Mouse (Mus musculus): ENCODE data around the gene Gm20379. TPM values are rescaled to one million over a fixed set of nuclear protein-coding genes. Genes with fewer than 3 reads are reported as not detected.
A peak's percentile ranks its signal among the peaks of the same experiment; 100 is the strongest.

Gene Gm20379
- polyA plus RNA-seq (2016; fragmentation: Nextera tagmentation; extraction: Ambion mirVana): 0.56 and 0.78 TPM in 2 replicates

GRCm38 (mm10) chr13:92305680-92306079 lies at the start of gene Gm20379:
Gm20379 (plus strand) TSS chr13:92305980.
- Histone ChIP-seq H3K27me3 (replicated peaks) (no peaks in the 10 kb centered on the region), H3K4me2 (no peak within 1 kb of the TSS), H3K4me3 (no peak within 1 kb of the TSS), H3K27ac (ENCODE audit: poor library complexity, severe bottlenecking) (no peak within 1 kb of the TSS), H3K9me3 (replicated peaks) (no peaks in the 10 kb centered on the region), H3K4me1 (replicated peaks) (peaks cover under 1% of the 10 kb centered on the region), H3K9ac (no peak within 1 kb of the TSS), H3K36me3 (peaks cover 34% of the 10 kb centered on the region)
- 95% methylated on average over 11 of the region's 11 CpGs for WGBS
- no peak for ATAC-seq (ENCODE audit: insufficient number of reproducible peaks, low FRiP score)

GRCm38 (mm10) chr13:92261329-92261728 lies 44.5 kb upstream of the Gm20379 start:
- peaks cover 13% of the 10 kb centered on the region for H3K36me3 ChIP-seq
- ATAC-seq (ENCODE audit: insufficient number of reproducible peaks, low FRiP score): no peak
- no peak overlapping the region for H3K27ac ChIP-seq (ENCODE audit: poor library complexity, severe bottlenecking)
- no peaks in the 10 kb centered on the region for H3K27me3 ChIP-seq (replicated peaks)
- H3K4me2 ChIP-seq: no peak overlapping the region
- no peaks in the 10 kb centered on the region for H3K4me1 ChIP-seq (replicated peaks)
- no peak overlapping the region for H3K9ac ChIP-seq
- no peaks in the 10 kb centered on the region for H3K9me3 ChIP-seq (replicated peaks)
- WGBS: 67% methylated on average over 5 of the region's 5 CpGs
- no peak overlapping the region for H3K4me3 ChIP-seq

GRCm38 (mm10) chr13:92263566-92263965 lies 42.2 kb upstream of the Gm20379 start:
- Histone ChIP-seq H3K9ac (no peak overlapping the region), H3K27me3 (replicated peaks) (no peaks in the 10 kb centered on the region), H3K9me3 (replicated peaks) (no peaks in the 10 kb centered on the region), H3K4me2 (no peak overlapping the region), H3K4me1 (replicated peaks) (no peaks in the 10 kb centered on the region), H3K4me3 (no peak overlapping the region), H3K36me3 (peaks cover 18% of the 10 kb centered on the region), H3K27ac (ENCODE audit: poor library complexity, severe bottlenecking) (no peak overlapping the region)
- no peak for ATAC-seq (ENCODE audit: insufficient number of reproducible peaks, low FRiP score)
- WGBS: 75% methylated on average over 6 of the region's 6 CpGs

GRCm38 (mm10) chr13:92267076-92267475 lies 38.7 kb upstream of the Gm20379 start:
- Histone ChIP-seq H3K4me2 (no peak overlapping the region), H3K4me1 (replicated peaks) (no peaks in the 10 kb centered on the region), H3K36me3 (peaks cover 13% of the 10 kb centered on the region), H3K4me3 (no peak overlapping the region), H3K27ac (ENCODE audit: poor library complexity, severe bottlenecking) (no peak overlapping the region), H3K9me3 (replicated peaks) (no peaks in the 10 kb centered on the region), H3K27me3 (replicated peaks) (no peaks in the 10 kb centered on the region), H3K9ac (no peak overlapping the region)
- 81% methylated on average over 3 of the region's 3 CpGs for WGBS
- no peak for ATAC-seq (ENCODE audit: insufficient number of reproducible peaks, low FRiP score)

DNA sequence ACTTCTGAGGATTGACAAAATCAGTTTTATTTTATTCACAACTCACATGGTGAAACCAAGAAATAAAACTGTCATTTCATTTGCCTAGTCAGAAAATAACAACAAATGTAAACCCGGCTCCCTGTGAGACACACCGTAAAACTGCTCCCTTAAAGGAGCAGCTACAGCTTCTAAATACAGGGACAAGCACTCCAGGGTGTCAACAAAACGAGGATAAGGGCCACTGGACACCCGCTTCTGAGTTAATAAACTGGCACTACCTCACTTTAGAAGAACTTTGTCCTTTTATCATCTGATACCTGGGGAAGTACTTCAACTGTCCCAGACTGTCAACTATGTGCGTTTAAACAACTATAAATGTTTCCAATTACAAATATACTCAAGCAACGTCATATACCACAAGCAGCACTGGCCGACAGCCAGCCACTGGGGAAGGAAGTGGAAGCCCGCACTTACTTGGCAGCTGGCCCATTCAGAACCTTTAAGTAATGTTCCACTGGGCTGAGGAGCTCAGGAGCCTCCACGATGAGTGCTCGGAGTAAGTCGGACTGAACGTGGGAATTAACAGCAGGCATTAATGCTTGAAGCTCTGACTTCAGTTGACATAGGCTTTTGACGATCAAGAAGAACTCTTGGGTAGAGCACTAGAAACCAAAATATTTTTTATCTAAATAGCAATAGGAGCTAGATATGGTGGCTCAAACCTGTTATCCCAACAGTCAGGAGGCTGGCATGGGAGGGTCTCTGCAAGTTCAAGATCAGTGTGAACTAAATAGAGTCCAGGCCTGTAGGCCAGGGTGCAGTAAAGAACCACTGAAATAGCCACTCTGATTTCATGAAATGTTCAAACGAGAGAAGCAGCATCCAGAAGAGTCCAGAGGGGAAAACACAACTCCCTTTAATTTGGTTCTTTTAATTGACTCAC lies 31.2 kb upstream of the Gm20379 start:
- 40% methylated on average over 14 of the region's 14 CpGs for WGBS
- H3K4me3 ChIP-seq: no peak overlapping the region
- ATAC-seq (ENCODE audit: insufficient number of reproducible peaks, low FRiP score): peak; percentile 84

DNA sequence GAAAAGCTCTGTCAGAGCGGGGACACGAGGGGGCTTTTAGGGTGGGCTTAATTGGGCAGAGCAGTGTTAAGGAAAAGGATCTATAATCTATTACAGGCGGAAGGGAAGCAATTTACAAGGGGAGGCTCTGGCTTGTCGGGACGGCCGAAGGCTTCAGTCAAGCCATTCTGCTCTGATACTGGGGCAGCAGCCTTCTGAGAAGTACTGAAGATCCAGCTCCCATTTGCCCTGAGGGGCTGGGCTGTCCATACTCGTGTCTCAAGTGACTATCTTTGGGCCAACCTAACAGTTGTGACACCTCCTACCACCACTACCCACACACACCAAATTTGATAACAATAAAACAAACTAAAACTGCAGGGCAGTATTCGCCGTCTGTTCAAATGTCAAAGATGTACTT lies 30.5 kb upstream of the Gm20379 start:
- Histone ChIP-seq H3K4me1 (replicated peaks) (peaks cover 11% of the 10 kb centered on the region), H3K27ac (ENCODE audit: poor library complexity, severe bottlenecking) (no peak overlapping the region)
- 93% methylated on average over 9 of the region's 9 CpGs for WGBS

More for the DNA sequence above, 31.2 kb upstream of the Gm20379 start:
- no peaks in the 10 kb centered on the region for H3K9me3 ChIP-seq (replicated peaks)
- peak overlapping the region; percentile 13; the same call in 1 of the 2 replicates for H3K27ac ChIP-seq (ENCODE audit: poor library complexity, severe bottlenecking)
- no peaks in the 10 kb centered on the region for H3K27me3 ChIP-seq (replicated peaks)
- H3K4me2 ChIP-seq: peak overlapping the region; percentile 10; the same call in 1 of the 2 replicates
- peaks cover 11% of the 10 kb centered on the region for H3K4me1 ChIP-seq (replicated peaks)
- H3K36me3 ChIP-seq: no peaks in the 10 kb centered on the region
- H3K9ac ChIP-seq: no peak overlapping the region

DNA sequence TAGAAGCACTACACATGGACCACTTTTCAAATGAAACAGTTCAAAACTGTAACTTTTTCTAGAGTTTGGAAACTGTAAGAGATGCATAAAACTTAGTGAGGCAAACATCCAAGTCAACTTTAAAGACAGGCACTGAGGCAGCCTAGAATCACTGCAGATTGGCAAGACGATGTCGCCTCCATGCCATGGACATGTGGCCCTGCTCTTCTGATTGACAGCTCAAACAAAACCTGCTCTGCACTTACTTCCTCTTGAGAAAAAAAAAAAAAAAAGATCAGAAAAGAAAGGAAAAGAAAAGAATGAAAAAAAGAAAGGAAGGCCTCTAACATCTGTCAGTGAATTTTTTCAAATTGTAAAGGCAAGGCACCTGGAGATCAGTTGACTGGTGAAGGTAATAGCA lies 28.8 kb upstream of the Gm20379 start:
- H3K9ac ChIP-seq: no peak overlapping the region
- no peak overlapping the region for H3K27ac ChIP-seq (ENCODE audit: poor library complexity, severe bottlenecking)
- H3K36me3 ChIP-seq: peaks cover 4% of the 10 kb centered on the region; the same call in 1 of the 2 replicates
- peaks cover 11% of the 10 kb centered on the region for H3K4me1 ChIP-seq (replicated peaks)
- no peaks in the 10 kb centered on the region for H3K9me3 ChIP-seq (replicated peaks)
- no peak overlapping the region for H3K4me2 ChIP-seq
- 94% methylated on average over 2 of the region's 2 CpGs for WGBS
- ATAC-seq (ENCODE audit: insufficient number of reproducible peaks, low FRiP score): no peak
- no peak overlapping the region for H3K4me3 ChIP-seq
- H3K27me3 ChIP-seq (replicated peaks): no peaks in the 10 kb centered on the region

More for the DNA sequence above, 30.5 kb upstream of the Gm20379 start:
- Histone ChIP-seq H3K9me3 (replicated peaks) (no peaks in the 10 kb centered on the region), H3K36me3 (no peaks in the 10 kb centered on the region), H3K4me3 (no peak overlapping the region), H3K4me2 (no peak overlapping the region), H3K9ac (no peak overlapping the region), H3K27me3 (replicated peaks) (no peaks in the 10 kb centered on the region)
- ATAC-seq (ENCODE audit: insufficient number of reproducible peaks, low FRiP score): no peak

DNA sequence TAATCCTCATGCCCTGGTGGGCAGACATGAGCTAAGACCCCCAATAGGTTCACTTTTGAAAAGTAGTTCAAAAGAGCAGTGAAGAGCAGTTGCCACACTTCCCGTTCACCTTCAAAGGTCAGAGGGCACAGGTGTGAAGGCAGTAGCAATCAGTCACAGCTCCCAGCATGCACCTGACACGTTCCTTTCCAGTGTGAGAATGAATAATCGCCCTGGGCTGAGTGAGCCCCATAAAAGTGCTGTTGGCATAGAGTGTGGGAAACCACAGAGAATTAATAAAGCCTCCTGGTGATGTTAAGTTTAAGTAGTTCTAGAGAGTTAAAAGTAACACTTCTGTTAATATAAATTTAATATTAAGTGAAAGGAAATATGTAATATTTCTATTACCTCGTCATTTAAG lies 14.2 kb upstream of the Gm20379 start:
- 78% methylated on average over 4 of the region's 4 CpGs for WGBS

DNA sequence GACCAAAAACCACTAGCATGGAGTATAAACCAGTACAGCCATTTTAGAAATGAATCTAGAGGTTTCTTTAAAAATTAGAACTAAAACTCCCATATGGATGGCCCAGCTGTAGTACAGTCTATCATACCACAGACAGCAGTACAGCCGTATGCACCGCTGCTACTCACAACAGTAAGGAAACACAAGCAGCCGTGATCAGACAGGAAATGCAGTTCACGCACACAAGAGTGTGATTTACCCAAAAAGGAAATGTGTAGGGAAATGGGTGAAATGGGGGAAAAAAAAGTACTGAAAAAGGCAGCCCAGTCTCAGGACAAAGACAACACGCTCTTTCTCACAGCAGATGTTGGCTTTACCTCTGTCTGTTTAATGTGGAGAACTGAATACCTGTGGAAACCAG lies 11.9 kb upstream of the Gm20379 start:
- no peaks in the 10 kb centered on the region for H3K27me3 ChIP-seq (replicated peaks)

More for the DNA sequence above, 14.2 kb upstream of the Gm20379 start:
- ATAC-seq (ENCODE audit: insufficient number of reproducible peaks, low FRiP score): no peak
- Histone ChIP-seq H3K27ac (ENCODE audit: poor library complexity, severe bottlenecking) (no peak overlapping the region), H3K4me2 (no peak overlapping the region), H3K4me3 (no peak overlapping the region), H3K9me3 (replicated peaks) (no peaks in the 10 kb centered on the region), H3K4me1 (replicated peaks) (no peaks in the 10 kb centered on the region), H3K9ac (no peak overlapping the region), H3K27me3 (replicated peaks) (no peaks in the 10 kb centered on the region), H3K36me3 (peaks cover 9% of the 10 kb centered on the region; the same call in 1 of the 2 replicates)

DNA sequence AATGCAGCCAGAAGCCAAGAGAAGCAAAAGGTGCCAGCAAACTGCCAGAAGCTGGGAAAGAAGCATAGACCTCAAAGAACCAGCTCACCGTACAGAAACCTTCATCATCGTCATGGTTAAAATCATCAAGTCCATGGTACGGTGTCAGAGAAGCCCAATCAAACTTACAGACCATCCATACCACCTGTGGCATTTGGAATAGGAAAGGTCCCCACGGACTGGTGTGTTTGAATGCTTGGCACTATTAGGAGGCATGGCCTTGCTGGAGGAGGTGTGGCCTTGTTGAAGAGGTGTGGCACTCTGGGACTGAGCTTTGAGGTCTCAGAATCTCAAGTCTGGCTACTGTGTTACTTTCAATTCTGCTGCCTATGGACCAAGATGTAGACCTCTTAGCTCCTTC lies 9.3 kb upstream of the Gm20379 start:
- Histone ChIP-seq H3K9ac (no peak overlapping the region), H3K4me2 (no peak overlapping the region), H3K4me1 (replicated peaks) (peaks cover 13% of the 10 kb centered on the region), H3K36me3 (peaks cover 8% of the 10 kb centered on the region; the same call in 1 of the 2 replicates), H3K9me3 (replicated peaks) (no peaks in the 10 kb centered on the region), H3K4me3 (no peak overlapping the region), H3K27ac (ENCODE audit: poor library complexity, severe bottlenecking) (no peak overlapping the region), H3K27me3 (replicated peaks) (no peaks in the 10 kb centered on the region)
- no peak for ATAC-seq (ENCODE audit: insufficient number of reproducible peaks, low FRiP score)
- 90% methylated on average over 4 of the region's 4 CpGs for WGBS

More for the DNA sequence above, 11.9 kb upstream of the Gm20379 start:
- H3K27ac ChIP-seq (ENCODE audit: poor library complexity, severe bottlenecking): no peak overlapping the region
- no peak for ATAC-seq (ENCODE audit: insufficient number of reproducible peaks, low FRiP score)
- H3K36me3 ChIP-seq: peaks cover 13% of the 10 kb centered on the region; the same call in 1 of the 2 replicates
- WGBS: 71% methylated on average over 5 of the region's 5 CpGs
- H3K9me3 ChIP-seq (replicated peaks): no peaks in the 10 kb centered on the region
- no peaks in the 10 kb centered on the region for H3K4me1 ChIP-seq (replicated peaks)
- no peak overlapping the region for H3K4me3 ChIP-seq
- no peak overlapping the region for H3K9ac ChIP-seq
- no peak overlapping the region for H3K4me2 ChIP-seq

- no peak overlapping the region for H3K27ac ChIP-seq (ENCODE audit: poor library complexity, severe bottlenecking)
- ATAC-seq (ENCODE audit: insufficient number of reproducible peaks, low FRiP score): no peak
- no peak overlapping the region for H3K4me2 ChIP-seq
- peaks cover 13% of the 10 kb centered on the region for H3K4me1 ChIP-seq (replicated peaks)
- H3K9ac ChIP-seq: no peak overlapping the region
- no peak overlapping the region for H3K4me3 ChIP-seq
- no peaks in the 10 kb centered on the region for H3K9me3 ChIP-seq (replicated peaks)
- no peaks in the 10 kb centered on the region for H3K27me3 ChIP-seq (replicated peaks)
- 89% methylated on average over 2 of the region's 2 CpGs for WGBS
- peaks cover 8% of the 10 kb centered on the region; the same call in 1 of the 2 replicates for H3K36me3 ChIP-seq
Observed at GRCm38 (mm10) chr13:92297021-92297420, 8.8 kb upstream of the Gm20379 start.
